Mouse (Mus musculus) forebrain, embryonic 11.5 days (tissue): ENCODE data around the gene Zfp385c. TPM values are rescaled to one million over a fixed set of nuclear protein-coding genes. Genes with fewer than 3 reads are reported as not detected.

ENCODE experiments used
- ATAC-seq: fragments of 200-750 bp; cut with Nextera tagmentation; replicated peaks from 2 replicates; pipeline ENCODE4 v1.8.0; 2017; ENCODE audit warnings: moderate TSS enrichment; ENCODE audit not compliant: low FRiP score
- DNase-seq: peaks from one replicate; pipeline ENCODE4 v3.0.0-alpha.2; 2017; ENCODE audit warnings: low spot score
- H3K27ac ChIP-seq: fragments of 300-500 bp; sonication (generic); 2 replicates; pipeline ENCODE4 v1.5.1; 2014; ENCODE audit warnings: low read depth, low read length
- H3K27me3 ChIP-seq: fragments of 300-500 bp; sonication (generic); 2 replicates; pipeline ENCODE4 v1.6.1; 2014; ENCODE audit warnings: mild to moderate bottlenecking, low read length, mixed read lengths; ENCODE audit not compliant: control insufficient read depth, insufficient read depth
- H3K36me3 ChIP-seq: fragments of 300-500 bp; sonication (generic); 2 replicates; pipeline ENCODE4 v1.6.1; 2014; ENCODE audit warnings: mild to moderate bottlenecking, low read length, moderate library complexity, mixed read lengths; ENCODE audit not compliant: control insufficient read depth, insufficient read depth
- H3K4me1 ChIP-seq: fragments of 300-500 bp; sonication (generic); replicated peaks from 2 replicates; pipeline ENCODE4 v1.6.1; 2014; ENCODE audit warnings: low read length, mixed read lengths; ENCODE audit not compliant: control insufficient read depth, insufficient read depth
- H3K4me2 ChIP-seq: fragments of 300-500 bp; sonication (generic); 2 replicates; pipeline ENCODE4 v1.6.1; 2014; ENCODE audit warnings: low read depth, mild to moderate bottlenecking, low read length, moderate library complexity, mixed read lengths; ENCODE audit not compliant: severe bottlenecking
- H3K4me3 ChIP-seq: fragments of 300-500 bp; sonication (generic); 2 replicates; pipeline ENCODE4 v1.5.1; 2014; ENCODE audit warnings: low read depth, low read length
- H3K9ac ChIP-seq: fragments of 300-500 bp; sonication (generic); 2 replicates; pipeline ENCODE4 v1.6.1; 2014; ENCODE audit warnings: low read length
- H3K9me3 ChIP-seq: fragments of 300-500 bp; sonication (generic); 2 replicates; pipeline ENCODE4 v1.6.1; 2016; ENCODE audit warnings: low read length, mixed read lengths; ENCODE audit not compliant: control insufficient read depth
- WGBS: fragments of 180-500 bp; shearing (Covaris S2); extraction: QIAGEN DNeasy Blood & Tissue Kit; methylation state at CpG from one replicate; pipeline ENCODE4 v1.1.7; 2014; 5-methylcytosine and 5-hydroxymethylcytosine counted together
- polyA plus RNA-seq: library from polyadenylated mRNA; unstranded; fragments of >200 nt; fragmentation: Nextera tagmentation; extraction: Ambion mirVana; gene quantifications from 2 replicates; pipeline ENCODE4 v1.2.1, GENCODE M21; 2014

Gene Zfp385c
- polyA plus RNA-seq, 1 experiment from 2014 or later: not detected

DNA sequence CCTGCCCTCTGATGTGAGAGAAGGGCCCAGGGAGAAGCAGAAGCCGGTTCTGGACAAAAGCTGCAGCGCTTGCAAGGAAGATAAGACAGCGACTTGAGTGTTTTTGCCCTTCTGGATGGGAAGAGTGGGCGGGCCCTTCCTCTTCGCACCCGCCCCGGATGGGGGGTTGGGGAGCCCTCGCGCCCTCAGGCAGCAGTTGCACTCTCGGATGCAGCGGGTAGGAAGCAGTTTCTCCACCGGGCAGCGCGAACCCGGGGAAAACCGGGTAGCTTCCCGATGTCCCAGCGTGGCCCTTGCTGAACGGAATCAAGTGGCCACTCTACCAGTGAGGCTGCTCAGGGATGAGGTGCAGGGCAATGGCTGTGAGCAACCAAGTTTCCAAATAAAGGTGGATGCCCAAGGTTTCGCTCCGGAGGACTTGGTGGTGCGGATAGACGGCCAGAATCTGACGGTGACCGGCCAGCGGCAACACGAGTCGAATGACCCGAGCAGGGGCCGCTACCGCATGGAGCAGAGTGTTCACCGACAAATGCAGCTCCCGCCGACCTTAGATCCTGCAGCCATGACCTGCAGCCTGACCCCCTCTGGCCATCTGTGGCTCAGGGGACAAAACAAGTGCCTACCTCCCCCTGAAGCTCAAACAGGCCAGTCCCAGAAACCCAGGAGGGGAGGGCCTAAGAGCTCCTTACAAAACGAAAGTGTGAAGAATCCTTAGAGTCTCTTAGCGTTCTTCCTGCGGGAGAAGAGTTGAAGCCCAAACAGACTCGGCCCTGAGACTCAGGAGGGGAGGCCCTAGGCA is 21.7 kb upstream of the Zfp385c start, which contains the start of gene Hspb9:
Hspb9 (plus strand) TSS at position 116 of the 799 bp plus-strand sequence.
- no peaks in the 10 kb centered on the region for H3K27me3 ChIP-seq
- peak within 1 kb of the TSS; percentile 96; the same call in 1 of the 2 replicates for H3K4me3 ChIP-seq
- DNase-seq (peak; percentile 79), ATAC-seq (0 out of 2 replicates have a peak, but pooled peaks have one; percentile 30)
- peaks cover 5% of the 10 kb centered on the region; the same call in 1 of the 2 replicates for H3K36me3 ChIP-seq
- H3K4me2 ChIP-seq: peak within 1 kb of the TSS; percentile 79
- H3K9me3 ChIP-seq: no peaks in the 10 kb centered on the region
- peaks cover 12% of the 10 kb centered on the region for H3K4me1 ChIP-seq
- H3K27ac ChIP-seq: peak within 1 kb of the TSS; percentile 7; the same call in 1 of the 2 replicates
- 3% methylated on average over 38 of the region's 38 CpGs for WGBS
- H3K9ac ChIP-seq: peak within 1 kb of the TSS; percentile 48

- ATAC-seq (no peak), DNase-seq (no peak)
- WGBS: 55% methylated on average over 4 of the region's 4 CpGs
- Histone ChIP-seq H3K9ac (peak overlapping the region; percentile 48; the same call in 1 of the 2 replicates), H3K4me1 (peaks cover 12% of the 10 kb centered on the region), H3K9me3 (no peaks in the 10 kb centered on the region), H3K36me3 (peaks cover 6% of the 10 kb centered on the region; the same call in 1 of the 2 replicates), H3K27ac (no peak overlapping the region), H3K4me3 (no peak overlapping the region), H3K27me3 (no peaks in the 10 kb centered on the region), H3K4me2 (no peak overlapping the region; the same call in 1 of the 2 replicates)
These were observed 20.9 kb upstream of the Zfp385c start for GRCm38 (mm10) chr11:100713174-100713573.

GRCm38 (mm10) chr11:100711783-100712615 is 19.7 kb upstream of the Zfp385c start, which contains the start of gene Kat2a:
Gene Kat2a, minus strand, starts transcription at chr11:100712465.
- peak; percentile 90 for DNase-seq
- peaks cover 6% of the 10 kb centered on the region; the same call in 1 of the 2 replicates for H3K36me3 ChIP-seq
- H3K27ac ChIP-seq: peak within 1 kb of the TSS; percentile 74
- H3K9ac ChIP-seq: peak within 1 kb of the TSS; percentile 99
- H3K4me2 ChIP-seq: peak within 1 kb of the TSS; percentile 79
- H3K27me3 ChIP-seq: no peaks in the 10 kb centered on the region
- no peaks in the 10 kb centered on the region for H3K9me3 ChIP-seq
- ATAC-seq: peak; percentile 88
- peaks cover 12% of the 10 kb centered on the region for H3K4me1 ChIP-seq
- WGBS: 1% methylated on average over 48 of the region's 48 CpGs
- peak within 1 kb of the TSS; percentile 96 for H3K4me3 ChIP-seq

DNA sequence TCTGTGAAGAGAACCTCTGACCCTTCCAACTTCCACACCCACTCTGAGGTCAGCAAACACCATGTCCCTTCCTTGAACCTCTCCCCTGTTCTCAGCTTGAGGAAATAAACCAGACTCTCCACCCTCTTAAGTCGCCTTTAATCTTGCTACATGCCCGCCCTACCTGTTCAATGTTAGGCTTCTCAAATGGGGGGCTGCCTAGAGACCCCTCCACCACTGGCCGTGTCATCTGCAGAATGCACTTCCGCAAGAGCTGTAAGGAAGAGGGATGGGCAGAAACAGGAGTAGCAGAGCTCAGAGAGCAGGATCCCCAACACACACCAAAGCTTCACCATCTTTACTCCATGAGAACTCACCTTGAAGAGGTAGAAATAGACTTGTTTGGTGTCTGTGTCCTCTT is 18.7 kb upstream of the Zfp385c start:
- H3K4me2 ChIP-seq: peak overlapping the region; percentile 79; the same call in 1 of the 2 replicates
- H3K9ac ChIP-seq: no peak overlapping the region
- no peak overlapping the region for H3K4me3 ChIP-seq
- DNase-seq (no peak), ATAC-seq (no peak)
- H3K4me1 ChIP-seq: peaks cover 12% of the 10 kb centered on the region
- WGBS: 96% methylated on average over 4 of the region's 4 CpGs
- H3K36me3 ChIP-seq: peaks cover 9% of the 10 kb centered on the region; the same call in 1 of the 2 replicates
- H3K27ac ChIP-seq: no peak overlapping the region
- no peaks in the 10 kb centered on the region for H3K9me3 ChIP-seq
- no peaks in the 10 kb centered on the region for H3K27me3 ChIP-seq

DNA sequence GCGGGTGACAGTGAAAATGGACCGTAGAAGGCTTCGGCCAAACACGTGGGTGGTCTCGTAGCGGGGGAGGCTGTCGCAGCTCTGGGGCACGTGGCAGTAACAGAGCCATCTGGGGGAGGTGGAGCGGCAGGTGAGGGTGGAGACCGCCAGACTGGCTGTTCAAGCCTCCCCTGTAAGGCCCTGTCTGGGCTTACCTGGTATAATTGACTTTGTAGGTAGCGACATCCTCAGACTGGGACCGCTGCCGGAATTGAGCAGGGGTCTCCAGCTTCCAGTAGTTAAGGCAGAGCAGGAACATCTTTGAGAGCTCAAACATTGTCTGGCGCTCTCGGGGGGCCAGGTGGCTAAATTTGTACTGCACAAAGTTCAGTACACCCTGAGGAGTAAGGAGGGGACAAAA is 18.3 kb upstream of the Zfp385c start:
- H3K27ac ChIP-seq: no peak overlapping the region
- peaks cover 12% of the 10 kb centered on the region for H3K4me1 ChIP-seq
- H3K9me3 ChIP-seq: no peaks in the 10 kb centered on the region
- H3K9ac ChIP-seq: no peak overlapping the region
- no peak overlapping the region for H3K4me3 ChIP-seq
- 95% methylated on average over 15 of the region's 15 CpGs for WGBS
- DNase-seq: no peak
- H3K27me3 ChIP-seq: no peaks in the 10 kb centered on the region
- peaks cover 9% of the 10 kb centered on the region; the same call in 1 of the 2 replicates for H3K36me3 ChIP-seq
- H3K4me2 ChIP-seq: no peak overlapping the region
- ATAC-seq: no peak

DNA sequence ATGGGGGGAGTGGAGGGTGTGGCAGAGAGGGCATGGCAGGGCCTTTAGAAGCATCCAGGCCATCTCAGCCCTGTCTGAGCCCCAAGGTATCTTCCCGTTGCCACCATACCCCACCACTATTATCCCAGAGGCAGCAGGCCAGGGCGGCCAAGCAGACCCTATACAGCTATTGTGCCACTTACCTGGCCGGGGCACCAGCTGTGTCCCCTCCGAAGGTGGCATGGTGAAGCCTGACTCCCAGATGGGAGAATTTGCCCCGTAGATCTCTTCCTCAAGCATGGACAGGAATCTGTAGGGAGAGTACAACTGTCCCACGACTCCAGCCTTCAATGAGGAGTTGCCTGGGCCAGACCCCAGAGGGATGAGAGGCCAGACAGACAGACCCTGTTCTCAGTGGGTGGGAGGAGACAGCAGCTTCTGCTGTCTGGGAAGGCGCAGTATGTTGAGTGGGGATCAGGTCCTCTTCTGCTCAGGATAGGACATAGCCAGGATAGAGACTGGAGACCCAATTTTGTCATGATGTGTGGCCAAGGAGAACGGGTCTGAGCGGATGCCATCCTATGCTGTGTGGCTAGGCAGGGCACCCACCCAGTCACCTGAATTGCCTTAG is 17.1 kb upstream of the Zfp385c start:
- Histone ChIP-seq H3K9ac (no peak overlapping the region), H3K4me3 (no peak overlapping the region), H3K27me3 (no peaks in the 10 kb centered on the region), H3K9me3 (no peaks in the 10 kb centered on the region), H3K4me2 (no peak overlapping the region), H3K4me1 (peaks cover 10% of the 10 kb centered on the region), H3K27ac (no peak overlapping the region), H3K36me3 (peaks cover 9% of the 10 kb centered on the region; the same call in 1 of the 2 replicates)
- DNase-seq: no peak
- WGBS: 89% methylated on average over 9 of the region's 9 CpGs
- ATAC-seq: no peak

- Histone ChIP-seq H3K4me3 (no peak overlapping the region), H3K4me1 (0 out of 2 replicates have a peak, but pooled peaks cover 2% of the 10 kb centered on the region), H3K27me3 (no peaks in the 10 kb centered on the region), H3K9ac (no peak overlapping the region), H3K9me3 (no peaks in the 10 kb centered on the region), H3K4me2 (no peak overlapping the region), H3K36me3 (peaks cover 9% of the 10 kb centered on the region; the same call in 1 of the 2 replicates), H3K27ac (no peak overlapping the region)
- DNase-seq (no peak), ATAC-seq (no peak)
- WGBS: 95% methylated on average over 23 of the region's 23 CpGs
These were observed 13.0 kb upstream of the Zfp385c start for GRCm38 (mm10) chr11:100705095-100705747.
